Comparison of ENCODE assay signal across 29 mouse cellular contexts in the genomic region with DNA sequence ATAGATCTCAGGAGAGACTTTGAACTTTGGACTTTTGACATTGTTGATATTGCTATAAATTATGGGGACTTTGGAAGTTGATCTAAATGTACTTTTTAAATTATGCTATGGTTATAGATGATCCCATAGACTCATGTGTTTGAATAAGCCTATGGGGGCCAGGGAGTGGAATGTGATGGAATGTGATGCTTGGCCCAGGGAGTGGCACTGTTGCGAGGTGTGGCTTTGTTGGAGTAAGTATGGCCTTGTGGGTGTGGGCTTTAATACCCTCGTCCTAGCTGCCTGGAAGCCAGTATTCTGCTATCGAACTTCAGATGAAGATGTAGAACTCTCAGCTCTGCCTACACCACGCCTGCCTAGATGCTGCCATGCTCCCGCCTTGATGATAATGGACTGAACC. TPM values are rescaled to one million over a fixed set of nuclear protein-coding genes. Genes with fewer than 3 reads are reported as not detected.
DNase-seq lines count a peak whose midpoint lies in the region; ATAC-seq and TF ChIP-seq lines count a peak whose summit lies in the region.
"Had no signal": no experiment of that assay in that cellular context is flagged by ENCODE, and none has a peak within 500 bp of the region (broad histone marks: within the 10 kb centered on the region; RNA-seq: fewer than 3 reads in every experiment).

No protein-coding gene starts in this region.

- H3K27ac ChIP-seq in stomach, embryonic 14.5 days (ENCODE audit: low read length) = no peak overlapping the region
- H3K27ac ChIP-seq in stomach, postnatal 0 days (replicated peaks) = no peak overlapping the region
- H3K27ac ChIP-seq in intestine, embryonic 15.5 days = no peak overlapping the region
- H3K27ac ChIP-seq in intestine, postnatal 0 days (ENCODE audit: low read depth, low read length) = no peak overlapping the region
- H3K27ac ChIP-seq: embryonic facial prominence, embryonic 13.5 days; embryonic facial prominence, embryonic 15.5 days; forebrain, embryonic 10.5 days; forebrain, embryonic 12.5 days had no signal

- ATAC-seq in stomach, embryonic 14.5 days (ENCODE audit: insufficient number of reproducible peaks, insufficient read depth, low FRiP score, low read depth) = 0 out of 2 replicates have a peak, but pooled peaks have one; percentile 33
- ATAC-seq in stomach, postnatal 0 days (ENCODE audit: low FRiP score, low TSS enrichment) = no peak
- ATAC-seq in intestine, embryonic 15.5 days = peak; percentile 68; the same call in 1 of the 2 replicates
- peak; percentile 83 for ATAC-seq in intestine, postnatal 0 days
- ATAC-seq: activated CD4-positive, CD25-positive, alpha-beta regulatory T cell, adult 4 months; CD4-positive, CD25-positive, alpha-beta regulatory T cell, adult 4 months; forebrain, embryonic 14.5 days; forebrain, embryonic 16.5 days; Patski had no signal

- TF ChIP-seq CTCF in stomach, postnatal 0 days (IDR thresholded peaks at IDR 0.05; ENCODE audit: low read depth) = no peak
- no peak for TF ChIP-seq CTCF in intestine, postnatal 0 days (IDR thresholded peaks at IDR 0.05; ENCODE audit: low read depth)

- no peak overlapping the region for H3K4me2 ChIP-seq in stomach, embryonic 14.5 days (replicated peaks; ENCODE audit: low read depth, low read length)
- H3K4me2 ChIP-seq in stomach, postnatal 0 days (replicated peaks; ENCODE audit: low read depth) = no peak overlapping the region
- no peak overlapping the region for H3K4me2 ChIP-seq in intestine, embryonic 15.5 days (replicated peaks)
- H3K4me2 ChIP-seq in intestine, postnatal 0 days (replicated peaks; ENCODE audit: low read depth) = no peak overlapping the region
- H3K4me2 ChIP-seq: embryonic facial prominence, embryonic 13.5 days; embryonic facial prominence, embryonic 15.5 days; forebrain, embryonic 12.5 days had no signal

- H3K27me3 ChIP-seq in stomach, embryonic 14.5 days (ENCODE audit: control insufficient read depth, insufficient read depth, low read length) = no peaks in the 10 kb centered on the region
- H3K27me3 ChIP-seq in stomach, postnatal 0 days (ENCODE audit: control insufficient read depth, insufficient read depth, low read length) = no peaks in the 10 kb centered on the region
- no peaks in the 10 kb centered on the region for H3K27me3 ChIP-seq in intestine, embryonic 15.5 days (replicated peaks)
- no peaks in the 10 kb centered on the region for H3K27me3 ChIP-seq in intestine, postnatal 0 days (replicated peaks; ENCODE audit: control insufficient read depth, insufficient read depth, low read length)
- H3K27me3 ChIP-seq: CH12.LX; embryonic facial prominence, embryonic 13.5 days; embryonic facial prominence, embryonic 15.5 days; forebrain, embryonic 12.5 days; Patski had no signal

- no peak for DNase-seq in stomach, postnatal 0 days (ENCODE audit: low spot score)
- DNase-seq in right cerebral cortex, adult 18-20 months = no peak
- DNase-seq in right cerebral cortex, adult 2 months (ENCODE audit: low spot score in 2 of 2) = no peak
- no peak for DNase-seq in cerebellum, adult 9-11 months
- DNase-seq: adrenal gland, adult 8-10 months; adrenal gland, postnatal 14 days; adrenal gland, postnatal 36 days; B cell, adult 2 months; cerebellum, adult 11-12 months; cerebellum, adult 2 months; cerebellum, adult 9-10 months; cerebellum, postnatal 14 days; cerebellum, postnatal 36 days; embryo, embryonic 11 days had no signal

- H3K36me3 ChIP-seq in stomach, embryonic 14.5 days (ENCODE audit: control insufficient read depth, insufficient read depth, low read length) = no peaks in the 10 kb centered on the region
- H3K36me3 ChIP-seq in stomach, postnatal 0 days (ENCODE audit: control insufficient read depth, insufficient read depth, low read length) = no peaks in the 10 kb centered on the region
- H3K36me3 ChIP-seq in intestine, embryonic 15.5 days = no peaks in the 10 kb centered on the region
- no peaks in the 10 kb centered on the region for H3K36me3 ChIP-seq in intestine, postnatal 0 days (ENCODE audit: control insufficient read depth, insufficient read depth)
- H3K36me3 ChIP-seq: embryonic facial prominence, embryonic 13.5 days; embryonic facial prominence, embryonic 15.5 days; forebrain, embryonic 10.5 days; forebrain, embryonic 12.5 days; G1E had no signal

- no peaks in the 10 kb centered on the region for H3K9me3 ChIP-seq in stomach, embryonic 14.5 days (ENCODE audit: control insufficient read depth, low read depth, low read length)
- H3K9me3 ChIP-seq in stomach, postnatal 0 days (ENCODE audit: control insufficient read depth, low read length) = no peaks in the 10 kb centered on the region
- no peaks in the 10 kb centered on the region for H3K9me3 ChIP-seq in intestine, embryonic 15.5 days
- H3K9me3 ChIP-seq in intestine, postnatal 0 days (ENCODE audit: control insufficient read depth) = no peaks in the 10 kb centered on the region
- H3K9me3 ChIP-seq: embryonic facial prominence, embryonic 13.5 days; embryonic facial prominence, embryonic 15.5 days; forebrain, embryonic 10.5 days; forebrain, embryonic 12.5 days had no signal

- no peak for TF ChIP-seq EP300 in stomach, postnatal 0 days (optimal IDR thresholded peaks at IDR 0.05)

- no peak overlapping the region for H3K9ac ChIP-seq in stomach, embryonic 14.5 days (replicated peaks; ENCODE audit: low read depth, low read length)
- no peak overlapping the region for H3K9ac ChIP-seq in stomach, postnatal 0 days (ENCODE audit: low read length)
- H3K9ac ChIP-seq in intestine, embryonic 15.5 days = no peak overlapping the region
- no peak overlapping the region for H3K9ac ChIP-seq in intestine, postnatal 0 days (ENCODE audit: low read depth, low read length)
- H3K9ac ChIP-seq: embryonic facial prominence, embryonic 13.5 days; embryonic facial prominence, embryonic 15.5 days; forebrain, embryonic 12.5 days had no signal

- no peak overlapping the region for H3K4me3 ChIP-seq in stomach, embryonic 14.5 days (ENCODE audit: low read depth, low read length)
- no peak overlapping the region for H3K4me3 ChIP-seq in stomach, postnatal 0 days (ENCODE audit: low read depth, low read length)
- H3K4me3 ChIP-seq in intestine, embryonic 15.5 days (replicated peaks) = no peak overlapping the region
- H3K4me3 ChIP-seq in intestine, postnatal 0 days (ENCODE audit: low read depth, low read length) = no peak overlapping the region
- H3K4me3 ChIP-seq: embryonic facial prominence, embryonic 13.5 days; embryonic facial prominence, embryonic 15.5 days; erythroblast, embryonic 14.5 days; forebrain, embryonic 10.5 days; forebrain, embryonic 12.5 days had no signal

- WGBS in stomach, embryonic 14.5 days = 62% methylated on average over 5 of the region's 5 CpGs
- 57% methylated on average over 5 of the region's 5 CpGs for WGBS in stomach, postnatal 0 days
- 66% methylated on average over 5 of the region's 5 CpGs for WGBS in intestine, embryonic 15.5 days
- 52% methylated on average over 5 of the region's 5 CpGs for WGBS in intestine, postnatal 0 days

- H3K4me1 ChIP-seq in stomach, embryonic 14.5 days (ENCODE audit: control insufficient read depth, insufficient read depth, low read length) = no peaks in the 10 kb centered on the region
- H3K4me1 ChIP-seq in stomach, postnatal 0 days (replicated peaks; ENCODE audit: control insufficient read depth, insufficient read depth) = no peaks in the 10 kb centered on the region
- H3K4me1 ChIP-seq in intestine, embryonic 15.5 days (replicated peaks) = 0 out of 2 replicates have a peak, but pooled peaks cover 2% of the 10 kb centered on the region
- H3K4me1 ChIP-seq in intestine, postnatal 0 days (replicated peaks; ENCODE audit: control insufficient read depth, insufficient read depth, low read length) = no peaks in the 10 kb centered on the region; the same call in 1 of the 2 replicates
- H3K4me1 ChIP-seq: embryonic facial prominence, embryonic 15.5 days; forebrain, embryonic 12.5 days had no signal

RNA-seq across cellular contexts. Expression of a gene that starts 7.4 kb away (rescaled TPM):
- 47.3 and 49.2 TPM in 2 replicates for polyA plus RNA-seq in stomach, embryonic 14.5 days (2014; fragmentation: Nextera tagmentation; extraction: Ambion mirVana)
- polyA plus RNA-seq in stomach, postnatal 0 days (2015; fragmentation: Nextera tagmentation; extraction: Ambion mirVana) = 68.8 and 68.9 TPM in 2 replicates
- 68.4 and 73.7 TPM in 2 replicates for polyA plus RNA-seq in intestine, embryonic 15.5 days (2015; fragmentation: Nextera tagmentation; extraction: Ambion mirVana)
- polyA plus RNA-seq in intestine, postnatal 0 days (2015; fragmentation: Nextera tagmentation; extraction: Ambion mirVana) = 60.9 and 66.5 TPM in 2 replicates

RNA-seq across cellular contexts. Expression of a gene that starts 12.7 kb away (rescaled TPM):
- polyA plus RNA-seq in stomach, embryonic 14.5 days (2014; fragmentation: Nextera tagmentation; extraction: Ambion mirVana) = not detected in 2 replicates
- 0.49 and 0.51 TPM in 2 replicates for polyA plus RNA-seq in stomach, postnatal 0 days (2015; fragmentation: Nextera tagmentation; extraction: Ambion mirVana)
- 0.64 and 1.00 TPM in 2 replicates for polyA plus RNA-seq in intestine, embryonic 15.5 days (2015; fragmentation: Nextera tagmentation; extraction: Ambion mirVana)
- polyA plus RNA-seq in intestine, postnatal 0 days (2015; fragmentation: Nextera tagmentation; extraction: Ambion mirVana) = 0.26 and 0.78 TPM in 2 replicates
- polyA plus RNA-seq: activated CD4-positive, CD25-positive, alpha-beta regulatory T cell, adult 4 months; CD4-positive, CD25-positive, alpha-beta regulatory T cell, adult 4 months; embryonic facial prominence, embryonic 15.5 days; erythroblast, embryonic 14.5 days; forebrain, embryonic 10.5 days; G1E; Patski had no signal

RNA-seq across cellular contexts. Expression of a gene that starts 58.2 kb away (rescaled TPM):
- polyA plus RNA-seq in stomach, embryonic 14.5 days (2014; fragmentation: Nextera tagmentation; extraction: Ambion mirVana) = 17.1 and 17.2 TPM in 2 replicates
- polyA plus RNA-seq in stomach, postnatal 0 days (2015; fragmentation: Nextera tagmentation; extraction: Ambion mirVana) = 12.0 and 12.9 TPM in 2 replicates
- 18.1 and 19.4 TPM in 2 replicates for polyA plus RNA-seq in intestine, embryonic 15.5 days (2015; fragmentation: Nextera tagmentation; extraction: Ambion mirVana)
- 23.9 and 25.1 TPM in 2 replicates for polyA plus RNA-seq in intestine, postnatal 0 days (2015; fragmentation: Nextera tagmentation; extraction: Ambion mirVana)
